Mouse (Mus musculus): ENCODE results near the gene Tdrd5. TPM values are rescaled to one million over a fixed set of nuclear protein-coding genes. Genes with fewer than 3 reads are reported as not detected.
"Not testable (repeated sequence)": the region's sequence is repeated elsewhere in the genome, so short reads cannot be mapped to it uniquely, and the experiment has no call there.

Tdrd5 gene
- polyA plus RNA-seq, 1 experiment from 2014 or later: 0.41 TPM

DNA sequence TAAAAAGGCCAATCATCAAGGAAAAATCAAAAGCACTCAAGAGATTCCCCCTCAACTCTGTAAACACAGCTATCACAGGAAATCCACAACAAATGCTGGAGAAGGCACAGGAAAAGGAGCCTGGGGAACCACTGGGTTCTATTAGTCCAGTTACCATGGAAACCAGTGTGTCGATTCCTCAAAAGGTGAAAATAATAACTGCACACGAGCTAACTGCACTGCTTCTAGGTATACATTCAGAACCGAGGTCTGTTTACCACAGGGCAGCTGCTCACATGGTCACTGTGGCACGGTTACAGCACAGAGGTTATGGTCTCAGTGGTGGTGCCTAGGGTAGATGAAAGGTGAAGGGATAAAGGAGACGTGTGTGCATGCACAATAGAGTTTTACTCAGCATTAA lies 31.8 kb downstream of the Tdrd5 start:
- Histone ChIP-seq H3K4me2 (ENCODE audit: low read length) (no peak overlapping the region), H3K27ac (ENCODE audit: low read length) (no peak overlapping the region), H3K9ac (replicated peaks; ENCODE audit: low read depth, low read length) (no peak overlapping the region), H3K4me3 (replicated peaks; ENCODE audit: low read length) (no peak overlapping the region), H3K4me1 (replicated peaks; ENCODE audit: control insufficient read depth, insufficient read depth, low read length) (no peaks in the 10 kb centered on the region), H3K9me3 (ENCODE audit: control insufficient read depth, low read length) (no peaks in the 10 kb centered on the region), H3K27me3 (replicated peaks; ENCODE audit: control insufficient read depth, insufficient read depth, low read length) (no peaks in the 10 kb centered on the region), H3K36me3 (ENCODE audit: control insufficient read depth, insufficient read depth) (no peaks in the 10 kb centered on the region)
- 23% methylated on average over 5 of the region's 5 CpGs for WGBS
- no peak for ATAC-seq

DNA sequence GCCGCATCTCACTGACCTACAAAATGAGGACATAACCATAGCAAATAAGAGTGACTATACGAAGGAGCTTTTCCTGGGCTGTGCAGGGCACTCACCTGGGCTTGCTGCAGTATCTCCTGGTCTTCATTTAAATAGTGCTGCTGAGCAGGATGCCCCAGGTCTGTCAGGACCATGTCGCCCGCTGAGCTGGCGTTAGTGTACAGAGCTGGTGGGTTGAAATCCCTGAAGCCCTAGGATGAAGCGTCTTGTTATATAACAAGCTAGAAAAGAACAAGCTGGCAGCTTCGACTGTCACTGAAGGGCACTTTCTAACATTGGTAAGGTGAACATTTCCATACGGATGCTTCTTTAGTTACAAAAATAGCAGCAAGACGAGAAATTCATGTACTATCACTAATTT lies 33.0 kb downstream of the Tdrd5 start:
- WGBS: 85% methylated on average over 9 of the region's 9 CpGs

DNA sequence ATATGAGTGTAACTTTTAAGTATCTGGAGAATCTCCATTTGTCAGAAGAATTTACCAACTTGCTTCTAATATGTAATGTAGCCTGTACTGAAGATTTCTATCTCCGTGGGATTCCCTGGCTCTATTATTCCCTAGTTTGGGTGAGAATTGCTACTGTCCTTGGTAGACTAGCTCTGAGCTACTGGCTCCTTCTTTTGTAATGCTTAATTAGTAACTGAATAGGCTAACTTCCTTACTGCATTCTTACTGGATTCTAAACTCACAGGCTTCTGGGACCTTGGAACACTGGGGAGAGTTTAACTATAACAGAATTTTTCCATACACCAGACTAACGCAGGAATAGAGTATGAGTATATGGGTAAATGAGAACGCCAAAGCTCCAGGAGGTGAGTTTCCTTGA lies 34.9 kb downstream of the Tdrd5 start:
- H3K4me1 ChIP-seq (replicated peaks; ENCODE audit: control insufficient read depth, insufficient read depth, low read length); H3K27me3 ChIP-seq (replicated peaks; ENCODE audit: control insufficient read depth, insufficient read depth, low read length); H3K9me3 ChIP-seq (ENCODE audit: control insufficient read depth, low read length); H3K4me3 ChIP-seq (replicated peaks; ENCODE audit: low read length); H3K36me3 ChIP-seq (ENCODE audit: control insufficient read depth, insufficient read depth); H3K9ac ChIP-seq (replicated peaks; ENCODE audit: low read depth, low read length); H3K4me2 ChIP-seq (ENCODE audit: low read length); ATAC-seq; H3K27ac ChIP-seq (ENCODE audit: low read length): not testable (repeated sequence)
- 16% methylated on average over 3 of the region's 3 CpGs for WGBS

More for the DNA sequence above, 33.0 kb downstream of the Tdrd5 start:
- no peaks in the 10 kb centered on the region for H3K27me3 ChIP-seq (replicated peaks; ENCODE audit: control insufficient read depth, insufficient read depth, low read length)
- no peak overlapping the region for H3K9ac ChIP-seq (replicated peaks; ENCODE audit: low read depth, low read length)
- H3K27ac ChIP-seq (ENCODE audit: low read length): no peak overlapping the region
- no peak for ATAC-seq
- no peaks in the 10 kb centered on the region for H3K9me3 ChIP-seq (ENCODE audit: control insufficient read depth, low read length)
- no peaks in the 10 kb centered on the region for H3K36me3 ChIP-seq (ENCODE audit: control insufficient read depth, insufficient read depth)
- no peak overlapping the region for H3K4me3 ChIP-seq (replicated peaks; ENCODE audit: low read length)
- H3K4me1 ChIP-seq (replicated peaks; ENCODE audit: control insufficient read depth, insufficient read depth, low read length): no peaks in the 10 kb centered on the region
- no peak overlapping the region for H3K4me2 ChIP-seq (ENCODE audit: low read length)

DNA sequence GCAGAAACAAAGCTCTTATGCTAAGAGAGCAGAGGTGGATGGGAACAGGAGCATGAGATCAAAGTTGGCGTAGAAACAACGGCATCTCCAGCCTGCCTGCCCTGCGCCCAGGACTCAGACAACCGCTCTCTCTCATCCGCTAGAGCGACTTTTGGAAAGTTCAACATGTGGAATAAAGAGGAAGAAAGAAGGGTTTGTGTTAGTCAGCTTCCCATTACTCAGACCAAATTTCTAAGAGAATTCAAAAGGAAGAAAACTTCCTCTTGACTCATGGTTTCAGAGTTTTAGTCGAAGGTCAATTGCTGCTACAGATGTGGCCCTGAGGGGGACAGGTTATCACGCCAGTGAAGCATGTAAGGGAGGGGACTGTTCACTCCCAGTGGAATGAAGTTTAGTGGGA lies 39.5 kb downstream of the Tdrd5 start:
- no peak for ATAC-seq
- WGBS: 85% methylated on average over 8 of the region's 8 CpGs
- Histone ChIP-seq H3K27ac (ENCODE audit: low read length) (no peak overlapping the region), H3K27me3 (replicated peaks; ENCODE audit: control insufficient read depth, insufficient read depth, low read length) (no peaks in the 10 kb centered on the region), H3K4me2 (ENCODE audit: low read length) (no peak overlapping the region), H3K9me3 (ENCODE audit: control insufficient read depth, low read length) (no peaks in the 10 kb centered on the region), H3K36me3 (ENCODE audit: control insufficient read depth, insufficient read depth) (no peaks in the 10 kb centered on the region), H3K9ac (replicated peaks; ENCODE audit: low read depth, low read length) (no peak overlapping the region), H3K4me1 (replicated peaks; ENCODE audit: control insufficient read depth, insufficient read depth, low read length) (no peaks in the 10 kb centered on the region), H3K4me3 (replicated peaks; ENCODE audit: low read length) (no peak overlapping the region)

DNA sequence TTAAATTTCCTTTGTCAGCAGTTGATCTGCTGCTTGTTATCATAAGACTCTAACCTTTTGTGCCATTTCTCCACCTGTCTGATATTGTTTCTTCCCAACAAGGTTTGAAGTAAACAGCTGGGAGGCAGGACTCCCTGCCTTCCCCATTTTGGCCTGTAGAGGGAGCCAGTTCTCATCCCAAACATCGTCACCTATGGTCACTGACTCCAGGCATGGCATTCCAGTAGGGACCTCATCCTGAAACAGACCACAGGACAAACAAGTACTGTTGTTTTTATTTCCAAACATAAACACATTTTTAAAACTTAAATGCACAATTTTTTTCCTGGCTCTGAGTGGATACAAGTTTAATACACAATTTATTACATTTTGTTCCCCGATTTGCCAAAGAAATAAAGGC lies 40.1 kb downstream of the Tdrd5 start:
- H3K27ac ChIP-seq (ENCODE audit: low read length): no peak overlapping the region
- 46% methylated on average over 2 of the region's 2 CpGs for whole genome bisulfite sequencing
- no peak overlapping the region for H3K4me3 ChIP-seq (replicated peaks; ENCODE audit: low read length)
- H3K9ac ChIP-seq (replicated peaks; ENCODE audit: low read depth, low read length): no peak overlapping the region
- H3K4me2 ChIP-seq (ENCODE audit: low read length): no peak overlapping the region
- H3K4me1 ChIP-seq (replicated peaks; ENCODE audit: control insufficient read depth, insufficient read depth, low read length): no peaks in the 10 kb centered on the region
- no peak for ATAC-seq
- no peaks in the 10 kb centered on the region for H3K27me3 ChIP-seq (replicated peaks; ENCODE audit: control insufficient read depth, insufficient read depth, low read length)
- H3K36me3 ChIP-seq (ENCODE audit: control insufficient read depth, insufficient read depth): no peaks in the 10 kb centered on the region
- H3K9me3 ChIP-seq (ENCODE audit: control insufficient read depth, low read length): no peaks in the 10 kb centered on the region

DNA sequence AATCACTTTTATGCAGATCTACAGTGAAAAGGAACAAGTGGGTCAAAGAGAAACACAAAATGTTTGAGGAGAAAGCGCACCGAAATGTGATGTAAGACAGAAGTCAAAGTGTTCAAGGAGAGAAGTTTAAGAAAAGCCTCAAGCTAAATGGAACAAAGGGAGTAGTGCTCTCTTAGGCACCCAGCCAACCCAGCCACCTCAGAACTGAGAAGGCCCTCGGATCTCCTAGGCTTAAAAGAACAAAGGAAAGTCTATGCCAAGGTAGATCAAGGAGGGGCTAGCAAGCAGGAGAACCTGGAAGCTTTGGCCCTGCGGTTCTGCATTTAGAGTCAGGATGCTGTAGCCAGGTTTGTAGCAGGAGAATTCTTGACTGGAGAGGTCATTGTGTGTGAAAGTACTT lies 48.6 kb downstream of the Tdrd5 start:
- no peak overlapping the region for H3K27ac ChIP-seq (ENCODE audit: low read length)
- no peak for ATAC-seq
- 63% methylated on average over 4 of the region's 4 CpGs for WGBS

DNA sequence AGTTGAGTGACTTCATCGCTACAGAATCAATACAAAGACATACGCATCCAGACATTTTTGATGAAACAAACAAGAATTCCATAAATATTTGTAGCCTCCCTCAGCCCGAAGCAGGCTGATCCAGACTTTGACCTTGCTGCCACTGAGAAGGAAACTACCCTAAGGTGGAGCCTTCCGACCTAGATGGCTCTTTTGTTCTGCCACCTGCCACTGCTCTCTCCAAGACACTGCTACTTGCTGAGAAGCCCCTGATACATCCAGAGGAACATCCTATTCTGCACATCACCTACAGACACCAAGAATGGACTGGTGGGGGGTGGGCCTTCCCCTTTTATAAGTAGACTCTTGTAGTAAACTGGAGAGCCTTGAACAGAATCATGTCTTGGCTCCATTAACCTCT lies 52.4 kb downstream of the Tdrd5 start:
- not testable (repeated sequence) for H3K9me3 ChIP-seq (ENCODE audit: control insufficient read depth, low read length); H3K27me3 ChIP-seq (replicated peaks; ENCODE audit: control insufficient read depth, insufficient read depth, low read length); H3K4me3 ChIP-seq (replicated peaks; ENCODE audit: low read length); H3K9ac ChIP-seq (replicated peaks; ENCODE audit: low read depth, low read length); H3K36me3 ChIP-seq (ENCODE audit: control insufficient read depth, insufficient read depth); H3K4me1 ChIP-seq (replicated peaks; ENCODE audit: control insufficient read depth, insufficient read depth, low read length); H3K4me2 ChIP-seq (ENCODE audit: low read length); ATAC-seq; H3K27ac ChIP-seq (ENCODE audit: low read length)
- WGBS: 92% methylated on average over 4 of the region's 4 CpGs

More for the DNA sequence above, 48.6 kb downstream of the Tdrd5 start:
- no peaks in the 10 kb centered on the region for H3K36me3 ChIP-seq (ENCODE audit: control insufficient read depth, insufficient read depth)
- no peak overlapping the region for H3K9ac ChIP-seq (replicated peaks; ENCODE audit: low read depth, low read length)
- H3K9me3 ChIP-seq (ENCODE audit: control insufficient read depth, low read length): no peaks in the 10 kb centered on the region
- no peak overlapping the region for H3K4me2 ChIP-seq (ENCODE audit: low read length)
- H3K4me3 ChIP-seq (replicated peaks; ENCODE audit: low read length): no peak overlapping the region
- H3K27me3 ChIP-seq (replicated peaks; ENCODE audit: control insufficient read depth, insufficient read depth, low read length): no peaks in the 10 kb centered on the region
- no peaks in the 10 kb centered on the region for H3K4me1 ChIP-seq (replicated peaks; ENCODE audit: control insufficient read depth, insufficient read depth, low read length)

DNA sequence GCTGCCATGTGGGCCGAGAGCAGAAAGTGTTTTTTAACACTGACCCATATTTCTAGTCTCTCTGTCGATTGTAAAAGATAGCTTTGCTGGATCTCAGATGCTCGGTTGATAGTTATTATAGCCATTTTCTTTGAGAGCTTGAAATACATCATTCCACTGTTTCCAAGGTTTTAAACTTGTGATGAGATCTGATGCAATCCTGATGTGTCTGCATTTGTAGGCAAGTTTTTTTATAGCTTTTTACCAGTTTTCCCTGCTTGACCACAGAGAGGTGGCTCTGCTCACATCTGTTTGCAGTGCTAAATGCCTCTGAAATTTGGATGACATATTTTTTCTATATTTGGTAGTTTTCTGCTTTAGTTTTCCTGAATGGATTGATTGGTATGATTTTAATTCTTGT lies 55.6 kb downstream of the Tdrd5 start:
- ATAC-seq: no peak
- Histone ChIP-seq H3K36me3 (ENCODE audit: control insufficient read depth, insufficient read depth) (no peaks in the 10 kb centered on the region), H3K9ac (replicated peaks; ENCODE audit: low read depth, low read length) (no peak overlapping the region), H3K4me2 (ENCODE audit: low read length) (no peak overlapping the region), H3K9me3 (ENCODE audit: control insufficient read depth, low read length) (no peaks in the 10 kb centered on the region), H3K4me3 (replicated peaks; ENCODE audit: low read length) (no peak overlapping the region), H3K27me3 (replicated peaks; ENCODE audit: control insufficient read depth, insufficient read depth, low read length) (no peaks in the 10 kb centered on the region), H3K27ac (ENCODE audit: low read length) (no peak overlapping the region), H3K4me1 (replicated peaks; ENCODE audit: control insufficient read depth, insufficient read depth, low read length) (no peaks in the 10 kb centered on the region)
- 84% methylated on average over 3 of the region's 3 CpGs for WGBS

DNA sequence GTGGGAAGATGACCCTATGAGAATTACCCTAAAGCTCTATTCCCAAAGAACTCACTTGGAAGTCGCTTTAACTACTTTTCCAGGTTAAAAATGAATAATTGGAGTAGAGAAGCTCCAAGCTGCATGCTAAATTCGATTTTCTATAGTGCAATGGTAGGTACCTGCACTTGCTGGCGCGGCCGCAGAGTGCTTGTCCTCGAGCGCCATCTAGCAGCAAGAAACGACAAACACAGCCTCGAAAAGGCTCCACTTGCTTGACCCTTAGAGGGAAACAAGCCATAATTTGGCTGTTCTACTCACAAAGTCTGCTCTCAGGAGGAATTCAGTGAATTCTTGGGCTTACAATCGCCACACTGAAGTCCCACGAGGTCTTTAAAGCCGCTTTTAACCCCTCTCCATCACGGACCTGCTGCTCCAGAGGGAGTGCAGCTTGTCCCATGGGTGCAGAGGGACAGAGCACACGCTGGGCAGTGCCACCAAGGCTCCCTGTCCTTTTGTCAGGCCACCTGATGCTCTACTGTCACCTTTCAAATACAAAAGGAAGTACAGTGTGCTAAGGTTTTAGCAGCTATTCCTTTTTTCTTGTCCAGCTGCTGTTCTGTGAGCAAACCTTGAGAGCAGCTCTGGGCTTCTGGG lies 61.6 kb downstream of the Tdrd5 start:
- no peak overlapping the region for H3K4me2 ChIP-seq (ENCODE audit: low read length)
- H3K4me1 ChIP-seq (replicated peaks; ENCODE audit: control insufficient read depth, insufficient read depth, low read length): no peaks in the 10 kb centered on the region
- H3K4me3 ChIP-seq (replicated peaks; ENCODE audit: low read length): no peak overlapping the region
- no peak overlapping the region for H3K27ac ChIP-seq (ENCODE audit: low read length)
- no peaks in the 10 kb centered on the region for H3K36me3 ChIP-seq (ENCODE audit: control insufficient read depth, insufficient read depth)
- H3K27me3 ChIP-seq (replicated peaks; ENCODE audit: control insufficient read depth, insufficient read depth, low read length): no peaks in the 10 kb centered on the region
- no peak overlapping the region for H3K9ac ChIP-seq (replicated peaks; ENCODE audit: low read depth, low read length)
- no peak for ATAC-seq
- WGBS: 6% methylated on average over 14 of the region's 14 CpGs
- no peaks in the 10 kb centered on the region for H3K9me3 ChIP-seq (ENCODE audit: control insufficient read depth, low read length)

DNA sequence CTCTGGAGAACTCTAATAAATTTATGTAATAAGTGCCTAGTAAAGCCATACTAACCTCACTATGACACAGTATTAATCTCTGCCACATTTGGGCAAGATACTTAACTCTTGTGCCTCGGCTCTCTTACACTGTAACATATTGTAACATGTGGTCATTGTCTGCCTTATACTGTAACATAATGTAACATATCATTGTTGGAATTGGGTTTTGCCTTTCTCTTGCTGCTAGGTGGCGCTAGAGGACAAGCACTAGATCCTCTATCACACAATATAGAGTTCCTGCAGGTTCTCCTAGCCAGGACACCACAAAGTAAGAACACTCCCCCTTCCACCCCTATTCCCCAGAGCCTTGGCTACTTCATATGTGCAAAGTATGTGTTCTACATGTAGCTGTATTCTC lies 62.4 kb downstream of the Tdrd5 start:
- WGBS: 39% methylated on average over 2 of the region's 2 CpGs
- ATAC-seq: peak; percentile 38; the same call in 1 of the 2 replicates

More for the DNA sequence above, 62.4 kb downstream of the Tdrd5 start:
- Histone ChIP-seq H3K36me3 (ENCODE audit: control insufficient read depth, insufficient read depth) (no peaks in the 10 kb centered on the region), H3K4me1 (replicated peaks; ENCODE audit: control insufficient read depth, insufficient read depth, low read length) (no peaks in the 10 kb centered on the region), H3K9ac (replicated peaks; ENCODE audit: low read depth, low read length) (no peak overlapping the region), H3K4me2 (ENCODE audit: low read length) (no peak overlapping the region), H3K9me3 (ENCODE audit: control insufficient read depth, low read length) (no peaks in the 10 kb centered on the region), H3K27me3 (replicated peaks; ENCODE audit: control insufficient read depth, insufficient read depth, low read length) (no peaks in the 10 kb centered on the region), H3K4me3 (replicated peaks; ENCODE audit: low read length) (no peak overlapping the region), H3K27ac (ENCODE audit: low read length) (no peak overlapping the region)

All from forebrain, embryonic 16.5 days (tissue).